In the genomic region with DNA sequence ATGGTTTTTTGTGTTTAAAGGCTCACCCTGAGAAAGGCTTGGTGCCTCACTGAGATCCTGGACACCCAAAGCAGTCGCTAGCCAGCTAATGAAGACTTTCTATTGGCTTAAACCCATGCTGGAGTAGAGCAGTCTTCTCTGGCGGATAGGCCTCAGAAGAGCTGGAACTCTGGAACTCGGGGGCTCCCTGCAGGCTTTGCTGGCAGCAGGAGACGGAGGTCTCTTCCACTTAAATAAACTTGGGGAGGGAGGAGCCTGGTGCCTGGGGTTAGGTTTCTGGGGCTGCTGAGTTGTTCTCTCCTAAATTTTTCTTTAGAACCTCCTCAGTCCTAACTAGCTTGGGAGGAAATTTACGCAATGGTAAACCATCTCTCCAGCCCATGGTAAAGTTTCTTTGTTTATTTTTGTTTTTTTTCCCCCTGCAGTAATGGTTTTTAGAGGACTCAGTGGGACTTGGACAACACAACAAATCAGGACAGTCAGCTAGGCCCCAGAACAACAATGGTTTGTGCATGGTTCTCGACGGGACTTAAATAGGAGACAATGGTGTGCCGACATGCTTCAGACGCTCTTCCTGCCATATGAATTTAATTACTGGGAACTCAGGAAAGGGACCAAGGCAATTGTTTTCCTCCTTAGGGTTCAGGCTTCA, we compare ENCODE assay signal across 9 mouse cellular contexts. TPM values are rescaled to one million over a fixed set of nuclear protein-coding genes. Genes with fewer than 3 reads are reported as not detected.
DNase-seq lines count a peak whose midpoint lies in the region; ATAC-seq lines count a peak whose summit lies in the region.
"Had no signal": no experiment of that assay in that cellular context is flagged by ENCODE, and none has a peak within 500 bp of the region (broad histone marks: within the 10 kb centered on the region; RNA-seq: fewer than 3 reads in every experiment).

No protein-coding gene starts in this region.

- no peaks in the 10 kb centered on the region for H3K27me3 ChIP-seq in heart, embryonic 10.5 days (ENCODE audit: insufficient read depth, poor library complexity, severe bottlenecking)
- H3K27me3 ChIP-seq in hindbrain, embryonic 12.5 days: no peaks in the 10 kb centered on the region
- no peaks in the 10 kb centered on the region for H3K27me3 ChIP-seq in midbrain, embryonic 15.5 days (replicated peaks)
- H3K27me3 ChIP-seq: CH12.LX had no signal

- no peak overlapping the region for H3K9ac ChIP-seq in hindbrain, embryonic 12.5 days
- no peak overlapping the region for H3K9ac ChIP-seq in midbrain, embryonic 15.5 days

- no peak overlapping the region for H3K4me2 ChIP-seq in hindbrain, embryonic 12.5 days (replicated peaks)
- H3K4me2 ChIP-seq in midbrain, embryonic 15.5 days: no peak overlapping the region

- H3K27ac ChIP-seq in heart, embryonic 10.5 days: peak overlapping the region; percentile 87
- H3K27ac ChIP-seq in hindbrain, embryonic 12.5 days: peak overlapping the region; percentile 77
- H3K27ac ChIP-seq in midbrain, embryonic 15.5 days: peak overlapping the region; percentile 58

- WGBS in heart, embryonic 10.5 days: 62% methylated on average over 9 of the region's 9 CpGs
- 21% methylated on average over 9 of the region's 9 CpGs for WGBS in hindbrain, embryonic 12.5 days
- WGBS in midbrain, embryonic 15.5 days: 32% methylated on average over 9 of the region's 9 CpGs

- H3K4me1 ChIP-seq in heart, embryonic 10.5 days: peaks cover 12% of the 10 kb centered on the region
- peaks cover 8% of the 10 kb centered on the region for H3K4me1 ChIP-seq in hindbrain, embryonic 12.5 days
- H3K4me1 ChIP-seq in midbrain, embryonic 15.5 days: no peaks in the 10 kb centered on the region

- no peak for DNase-seq in heart, embryonic 10.5 days (ENCODE audit: low spot score)
- no peak for DNase-seq in heart, adult 18-20 months
- peak; percentile 77 for DNase-seq in R1 (ENCODE audit: low read depth, low spot score)
- no peak for DNase-seq in left cerebral cortex, postnatal 36 days (ENCODE audit: low spot score in 2 of 2)
- no peak for DNase-seq in B cell, adult 2 months
- no peak for DNase-seq in lung, postnatal 25 days (ENCODE audit: low spot score)

- intact Hi-C loops in left cerebral cortex, postnatal 36 days (cut with DNase I): no loop called here

- H3K4me3 ChIP-seq in heart, embryonic 10.5 days: no peak overlapping the region
- no peak overlapping the region for H3K4me3 ChIP-seq in hindbrain, embryonic 12.5 days
- H3K4me3 ChIP-seq in midbrain, embryonic 15.5 days: no peak overlapping the region

- ATAC-seq in hindbrain, embryonic 12.5 days (ENCODE audit: low FRiP score): 0 out of 2 replicates have a peak, but pooled peaks have one; percentile 35
- no peak for ATAC-seq in midbrain, embryonic 15.5 days (replicated peaks)

- no peaks in the 10 kb centered on the region for H3K36me3 ChIP-seq in heart, embryonic 10.5 days
- no peaks in the 10 kb centered on the region for H3K36me3 ChIP-seq in hindbrain, embryonic 12.5 days
- no peaks in the 10 kb centered on the region for H3K36me3 ChIP-seq in midbrain, embryonic 15.5 days (replicated peaks)

- no peaks in the 10 kb centered on the region for H3K9me3 ChIP-seq in heart, embryonic 10.5 days
- H3K9me3 ChIP-seq in hindbrain, embryonic 12.5 days (replicated peaks): 0 out of 2 replicates have a peak, but pooled peaks cover 9% of the 10 kb centered on the region
- H3K9me3 ChIP-seq in midbrain, embryonic 15.5 days: no peaks in the 10 kb centered on the region

RNA-seq across cellular contexts. Expression of a gene that starts 38.2 kb away (rescaled TPM):
- polyA plus RNA-seq in heart, embryonic 10.5 days (2016; fragmentation: Nextera tagmentation; extraction: Ambion mirVana): not detected in 2 replicates
- not detected for total RNA-seq in heart, adult 18-20 months (2021)
- not detected in 2 replicates for polyA plus RNA-seq in hindbrain, embryonic 12.5 days (2016; fragmentation: Nextera tagmentation; extraction: Ambion mirVana)
- not detected in 2 replicates for polyA plus RNA-seq in midbrain, embryonic 15.5 days (2015; fragmentation: Nextera tagmentation; extraction: Ambion mirVana)
- total RNA-seq in left cerebral cortex, postnatal 36 days (2021): not detected
- total RNA-seq: CH12.LX had no signal

RNA-seq across cellular contexts. Expression of a gene that starts 38.3 kb away (rescaled TPM):
- polyA plus RNA-seq in heart, embryonic 10.5 days (2016; fragmentation: Nextera tagmentation; extraction: Ambion mirVana): 0.10 TPM in 1 of 2 replicates, not detected in the other
- total RNA-seq in heart, adult 18-20 months (2021): not detected
- 0.23 TPM in 1 of 2 replicates, not detected in the other for polyA plus RNA-seq in hindbrain, embryonic 12.5 days (2016; fragmentation: Nextera tagmentation; extraction: Ambion mirVana)
- 0.61 TPM in 1 of 2 replicates, not detected in the other for polyA plus RNA-seq in midbrain, embryonic 15.5 days (2015; fragmentation: Nextera tagmentation; extraction: Ambion mirVana)
- not detected for total RNA-seq in left cerebral cortex, postnatal 36 days (2021)
- total RNA-seq: CH12.LX had no signal
